ENCODE assay signal across 15 mouse cellular contexts in genomic region chr10:121252781-121253180, GRCm38 (mm10).
DNase-seq lines count a peak whose midpoint lies in the region; ATAC-seq and TF ChIP-seq lines count a peak whose summit lies in the region.
"Had no signal": no experiment of that assay in that cellular context is flagged by ENCODE, and none has a peak within 500 bp of the region (broad histone marks: within the 10 kb centered on the region; RNA-seq: fewer than 3 reads in every experiment).

No protein-coding gene starts in this region.

- dilution Hi-C loops in CH12.LX (cut with MboI; ENCODE audit: extremely low pct_ligation_motif_present, extremely low pct_unique_long_range_greater_than_20kb, low sequenced_read_pairs), result no loop called here

- no peak for ATAC-seq in liver, embryonic 14.5 days (ENCODE audit: insufficient read depth)

- no peak for TF ChIP-seq POLR2A in heart, adult 2 months (IDR thresholded peaks at IDR 0.05; ENCODE audit: insufficient read depth, low read depth, low read length)
- no peak for TF ChIP-seq POLR2A in CH12.LX (IDR thresholded peaks at IDR 0.05; ENCODE audit: low read depth, low read length)
- TF ChIP-seq POLR2A in cortical plate, adult 2 months (IDR thresholded peaks at IDR 0.05; ENCODE audit: extremely low read depth, insufficient read depth, low read length), result no peak

- H3K4me2 ChIP-seq in liver, embryonic 14.5 days (ENCODE audit: low read depth), result no peak overlapping the region
- no peak overlapping the region for H3K4me2 ChIP-seq in CH12.LX (ENCODE audit: insufficient read depth, low read depth, poor library complexity, severe bottlenecking)
- H3K4me2 ChIP-seq: neural tube, embryonic 15.5 days had no signal

- no peak for DNase-seq in heart, adult 2 months
- no peak for DNase-seq in heart, postnatal 14 days
- no peak for DNase-seq in liver, embryonic 14.5 days (ENCODE audit: low read depth in 3 of 3, low spot score in 3 of 3)
- DNase-seq in liver (no peak), CH12.LX (ENCODE audit: extremely low read depth) (no peak)
- no peak for DNase-seq in retina, embryonic 14.5 days (ENCODE audit: low spot score)
- no peak for DNase-seq in thymus, postnatal 36 days
- DNase-seq: adrenal gland, postnatal 25 days; kidney, adult 8-10 months; layer of hippocampus, adult 9-11 months; left cerebral cortex, postnatal 4 days; thymus, postnatal 14 days had no signal

- no peak for TF ChIP-seq EP300 in heart, adult 2 months (IDR thresholded peaks at IDR 0.05; ENCODE audit: insufficient read depth, low read depth, low read length)
- no peak for TF ChIP-seq EP300 in liver, embryonic 14.5 days (IDR thresholded peaks at IDR 0.05; ENCODE audit: low read depth)
- TF ChIP-seq EP300 in CH12.LX (IDR thresholded peaks at IDR 0.05; ENCODE audit: low read length), result no peak

- no peaks in the 10 kb centered on the region for H3K79me2 ChIP-seq in heart, adult 2 months (replicated peaks; ENCODE audit: control insufficient read depth, insufficient read depth, low read length)
- no peaks in the 10 kb centered on the region for H3K79me2 ChIP-seq in CH12.LX (replicated peaks; ENCODE audit: control insufficient read depth, extremely low read depth, insufficient read depth, poor library complexity, severe bottlenecking)

- H3K4me3 ChIP-seq in heart, adult 2 months, result no peak overlapping the region
- H3K4me3 ChIP-seq in liver, embryonic 14.5 days (ENCODE audit: insufficient read depth in 1 of 2, low read depth in 2 of 2, low read length in 2 of 2), result no peak overlapping the region
- H3K4me3 ChIP-seq in CH12.LX (replicated peaks in 1 of 3; ENCODE audit: low read depth in 2 of 3, low read length in 2 of 3, poor library complexity in 1 of 3), result no peak overlapping the region
- no peak overlapping the region for H3K4me3 ChIP-seq in cortical plate, adult 2 months (ENCODE audit: insufficient read depth, low read length)
- H3K4me3 ChIP-seq: heart, embryonic 10.5 days; neural tube, embryonic 15.5 days had no signal

- in situ Hi-C loops in CH12.LX (cut with MboI; ENCODE audit: low pct_ligation_motif_present, low pct_unique_long_range_greater_than_20kb, low sequenced_read_pairs), result loop anchor here (25.0 kb wide), 1 partner anchor 1015 kb away; the partner anchor contains the start of gene Llph

- peak; percentile 62 for TF ChIP-seq CTCF in heart, adult 2 months (IDR thresholded peaks at IDR 0.05)
- peak; percentile 29; the same call in 1 of the 2 replicates for TF ChIP-seq CTCF in liver, embryonic 14.5 days (IDR thresholded peaks at IDR 0.05; ENCODE audit: low read depth)
- TF ChIP-seq CTCF in CH12.LX (conservative IDR thresholded peaks at IDR 0.05 in 1 of 2, IDR thresholded peaks at IDR 0.05 in 1 of 2; ENCODE audit: low read depth in 2 of 2, low read length in 2 of 2), result peak in 1 of 2 experiments; percentile 66; a peak in 2 of 4 replicates
- peak; percentile 23; the same call in 1 of the 2 replicates for TF ChIP-seq CTCF in cortical plate, adult 2 months (IDR thresholded peaks at IDR 0.05; ENCODE audit: extremely low read depth, insufficient read depth, low read length)

- H3K4me1 ChIP-seq in heart, adult 2 months (ENCODE audit: control insufficient read depth, insufficient read depth, low read length), result peaks cover 1% of the 10 kb centered on the region; the same call in 1 of the 2 replicates
- no peaks in the 10 kb centered on the region for H3K4me1 ChIP-seq in liver, embryonic 14.5 days (replicated peaks; ENCODE audit: control insufficient read depth in 2 of 2, insufficient read depth in 2 of 2, low read length in 1 of 2)
- H3K4me1 ChIP-seq in CH12.LX (ENCODE audit: control insufficient read depth in 1 of 2, insufficient read depth in 2 of 2), result peaks cover 2 to 12% of the 10 kb centered on the region in 2 experiments; a peak in 2 of 4 replicates
- H3K4me1 ChIP-seq in cortical plate, adult 2 months (ENCODE audit: control insufficient read depth, insufficient read depth, low read length), result no peaks in the 10 kb centered on the region

- no peak overlapping the region for H3K9ac ChIP-seq in heart, adult 2 months (ENCODE audit: low read depth, low read length)
- H3K9ac ChIP-seq in liver, embryonic 14.5 days (replicated peaks), result no peak overlapping the region
- H3K9ac ChIP-seq in CH12.LX (ENCODE audit: insufficient read depth, low read depth), result no peak overlapping the region
- H3K9ac ChIP-seq: neural tube, embryonic 15.5 days had no signal

- intact Hi-C loops in heart, adult 2 months (cut with DNase I), result loop anchor here (10.0 kb wide), 2 partner anchors 388 to 1008 kb away; no protein-coding TSS in a partner anchor
- intact Hi-C loops in heart, postnatal 14 days (cut with DNase I), result loop anchor here (5.0 to 10.0 kb wide), 2 partner anchors 375 to 998 kb away; no protein-coding TSS in a partner anchor

- H3K27me3 ChIP-seq in heart, adult 2 months (ENCODE audit: control insufficient read depth, insufficient read depth, low read length), result no peaks in the 10 kb centered on the region
- no peaks in the 10 kb centered on the region for H3K27me3 ChIP-seq in liver, embryonic 14.5 days (ENCODE audit: control insufficient read depth, insufficient read depth, low read length)
- H3K27me3 ChIP-seq in CH12.LX (replicated peaks), result no peaks in the 10 kb centered on the region

- TF ChIP-seq RAD21 in CH12.LX (IDR thresholded peaks at IDR 0.05; ENCODE audit: low read depth, low read length), result peak; percentile 14

- no peaks in the 10 kb centered on the region for H3K36me3 ChIP-seq in heart, adult 2 months (ENCODE audit: control insufficient read depth, insufficient read depth, low read length)
- no peaks in the 10 kb centered on the region for H3K36me3 ChIP-seq in liver, embryonic 14.5 days (replicated peaks; ENCODE audit: control insufficient read depth, insufficient read depth, low read depth)
- no peaks in the 10 kb centered on the region for H3K36me3 ChIP-seq in CH12.LX (replicated peaks in 1 of 2; ENCODE audit: control insufficient read depth in 1 of 2, insufficient read depth in 1 of 2, low read length in 1 of 2)
- H3K36me3 ChIP-seq: heart, embryonic 10.5 days; neural tube, embryonic 15.5 days had no signal

- 72% methylated on average over 7 of the region's 7 CpGs for WGBS in heart, adult 2 months
- WGBS in liver, embryonic 14.5 days (ENCODE audit: insufficient replicate concordance), result 54% methylated on average over 7 of the region's 7 CpGs

- no peak overlapping the region for H3K27ac ChIP-seq in heart, adult 2 months
- no peak overlapping the region for H3K27ac ChIP-seq in liver, embryonic 14.5 days
- H3K27ac ChIP-seq in CH12.LX (ENCODE audit: insufficient read depth, low read depth), result no peak overlapping the region
- no peak overlapping the region for H3K27ac ChIP-seq in cortical plate, adult 2 months (ENCODE audit: insufficient read depth, low read length)
- H3K27ac ChIP-seq: heart, embryonic 10.5 days; neural tube, embryonic 15.5 days had no signal

- no peaks in the 10 kb centered on the region for H3K9me3 ChIP-seq in liver, embryonic 14.5 days (ENCODE audit: control insufficient read depth, low read length)
- no peaks in the 10 kb centered on the region for H3K9me3 ChIP-seq in CH12.LX (replicated peaks; ENCODE audit: low read length)
- H3K9me3 ChIP-seq: heart, embryonic 10.5 days; neural tube, embryonic 15.5 days had no signal

TF ChIP-seq in CH12.LX, 34 proteins besides CTCF, POLR2A, EP300 and RAD21:
- TF ChIP-seq ZMIZ1 (IDR thresholded peaks at IDR 0.05; ENCODE audit: low read depth, low read length), result no peak
- TF ChIP-seq USF1 (IDR thresholded peaks at IDR 0.05; ENCODE audit: low read depth, low read length), result no peak
- no peak for TF ChIP-seq USF2 (conservative IDR thresholded peaks at IDR 0.05; ENCODE audit: low read depth, low read length)
- TF ChIP-seq NRF1 (IDR thresholded peaks at IDR 0.05; ENCODE audit: low read depth, low read length), result no peak
- 0 out of 2 replicates have a peak, but pooled peaks have one; percentile 10 for TF ChIP-seq TCF12 (IDR thresholded peaks at IDR 0.05; ENCODE audit: low read depth, low read length)
- TF ChIP-seq JUND (conservative IDR thresholded peaks at IDR 0.05; ENCODE audit: low read depth, low read length), result no peak
- TF ChIP-seq SMC3 (IDR thresholded peaks at IDR 0.05; ENCODE audit: low read depth, low read length), result peak; percentile 40
TF ChIP-seq in CH12.LX: peak in this region for 2.
